Mouse (Mus musculus): Measurements from ENCODE around the gene Slc8a1. TPM values are rescaled to one million over a fixed set of nuclear protein-coding genes. Genes with fewer than 3 reads are reported as not detected.
A peak's percentile ranks its signal among the peaks of the same experiment; 100 is the strongest.

Slc8a1 gene
- polyA plus RNA-seq, 1 experiment from 2014 or later: 9.2 TPM

GRCm38 (mm10) chr17:81378436-81378835 lies 359.7 kb downstream of the Slc8a1 start:
- DNase-seq (ENCODE audit: low spot score) (no peak), ATAC-seq (no peak)
- Histone ChIP-seq H3K4me2 (ENCODE audit: low read length) (no peak overlapping the region), H3K27me3 (replicated peaks; ENCODE audit: control insufficient read depth, insufficient read depth, low read length) (no peaks in the 10 kb centered on the region), H3K4me1 (ENCODE audit: control insufficient read depth, insufficient read depth, low read length) (0 out of 2 replicates have a peak, but pooled peaks cover 9% of the 10 kb centered on the region), H3K9ac (ENCODE audit: low read length) (no peak overlapping the region), H3K36me3 (ENCODE audit: control insufficient read depth, insufficient read depth, low read length) (no peaks in the 10 kb centered on the region), H3K9me3 (replicated peaks; ENCODE audit: control insufficient read depth, low read length) (no peaks in the 10 kb centered on the region), H3K4me3 (ENCODE audit: low read depth, low read length) (no peak overlapping the region), H3K27ac (ENCODE audit: low read depth, low read length) (no peak overlapping the region)
- 89% methylated on average over 7 of the region's 7 CpGs for WGBS

- WGBS: 26% methylated on average over 5 of the region's 5 CpGs
- Histone ChIP-seq H3K9ac (ENCODE audit: low read length) (no peak overlapping the region), H3K36me3 (ENCODE audit: control insufficient read depth, insufficient read depth, low read length) (no peaks in the 10 kb centered on the region), H3K27ac (ENCODE audit: low read depth, low read length) (no peak overlapping the region), H3K4me2 (ENCODE audit: low read length) (no peak overlapping the region), H3K27me3 (replicated peaks; ENCODE audit: control insufficient read depth, insufficient read depth, low read length) (no peaks in the 10 kb centered on the region), H3K4me1 (ENCODE audit: control insufficient read depth, insufficient read depth, low read length) (0 out of 2 replicates have a peak, but pooled peaks cover 9% of the 10 kb centered on the region), H3K9me3 (replicated peaks; ENCODE audit: control insufficient read depth, low read length) (no peaks in the 10 kb centered on the region), H3K4me3 (ENCODE audit: low read depth, low read length) (no peak overlapping the region)
- DNase-seq (ENCODE audit: low spot score) (peak; percentile 37), ATAC-seq (peak; percentile 55)
Measured at GRCm38 (mm10) chr17:81377757-81378299, 360.3 kb downstream of the Slc8a1 start.

- ATAC-seq (peak; percentile 72), DNase-seq (ENCODE audit: low spot score) (peak; percentile 44)
- WGBS: 11% methylated on average over 1 of the region's 1 CpGs
- H3K36me3 ChIP-seq (ENCODE audit: control insufficient read depth, insufficient read depth, low read length): no peaks in the 10 kb centered on the region
- H3K27me3 ChIP-seq (replicated peaks; ENCODE audit: control insufficient read depth, insufficient read depth, low read length): no peaks in the 10 kb centered on the region
- no peak overlapping the region for H3K27ac ChIP-seq (ENCODE audit: low read depth, low read length)
- H3K4me3 ChIP-seq (ENCODE audit: low read depth, low read length): no peak overlapping the region
- 0 out of 2 replicates have a peak, but pooled peaks cover 9% of the 10 kb centered on the region for H3K4me1 ChIP-seq (ENCODE audit: control insufficient read depth, insufficient read depth, low read length)
- no peak overlapping the region for H3K9ac ChIP-seq (ENCODE audit: low read length)
- no peak overlapping the region for H3K4me2 ChIP-seq (ENCODE audit: low read length)
- no peaks in the 10 kb centered on the region for H3K9me3 ChIP-seq (replicated peaks; ENCODE audit: control insufficient read depth, low read length)
Measured at GRCm38 (mm10) chr17:81377195-81377594, 361.0 kb downstream of the Slc8a1 start.

- ATAC-seq (no peak), DNase-seq (ENCODE audit: low spot score) (no peak)
- WGBS: 89% methylated on average over 6 of the region's 6 CpGs
- H3K9me3 ChIP-seq (replicated peaks; ENCODE audit: control insufficient read depth, low read length): no peaks in the 10 kb centered on the region
- no peak overlapping the region for H3K4me2 ChIP-seq (ENCODE audit: low read length)
- H3K9ac ChIP-seq (ENCODE audit: low read length): no peak overlapping the region
- no peaks in the 10 kb centered on the region for H3K27me3 ChIP-seq (replicated peaks; ENCODE audit: control insufficient read depth, insufficient read depth, low read length)
- no peak overlapping the region for H3K27ac ChIP-seq (ENCODE audit: low read depth, low read length)
- H3K4me1 ChIP-seq (ENCODE audit: control insufficient read depth, insufficient read depth, low read length): 0 out of 2 replicates have a peak, but pooled peaks cover 9% of the 10 kb centered on the region
- no peak overlapping the region for H3K4me3 ChIP-seq (ENCODE audit: low read depth, low read length)
- H3K36me3 ChIP-seq (ENCODE audit: control insufficient read depth, insufficient read depth, low read length): no peaks in the 10 kb centered on the region
Measured at GRCm38 (mm10) chr17:81375901-81376300, 362.3 kb downstream of the Slc8a1 start.

GRCm38 (mm10) chr17:81369036-81369435 lies 369.1 kb downstream of the Slc8a1 start:
- H3K27ac ChIP-seq (ENCODE audit: low read depth, low read length): no peak overlapping the region
- H3K4me2 ChIP-seq (ENCODE audit: low read length): no peak overlapping the region
- no peaks in the 10 kb centered on the region for H3K36me3 ChIP-seq (ENCODE audit: control insufficient read depth, insufficient read depth, low read length)
- H3K9ac ChIP-seq (ENCODE audit: low read length): no peak overlapping the region
- no peaks in the 10 kb centered on the region for H3K27me3 ChIP-seq (replicated peaks; ENCODE audit: control insufficient read depth, insufficient read depth, low read length)
- no peak overlapping the region for H3K4me3 ChIP-seq (ENCODE audit: low read depth, low read length)
- no peaks in the 10 kb centered on the region for H3K9me3 ChIP-seq (replicated peaks; ENCODE audit: control insufficient read depth, low read length)
- no peaks in the 10 kb centered on the region for H3K4me1 ChIP-seq (ENCODE audit: control insufficient read depth, insufficient read depth, low read length)
- ATAC-seq (peak; percentile 63; the same call in 1 of the 2 replicates), DNase-seq (ENCODE audit: low spot score) (peak; percentile 68)
- 56% methylated on average over 2 of the region's 2 CpGs for WGBS

- H3K9me3 ChIP-seq (replicated peaks; ENCODE audit: control insufficient read depth, low read length): no peaks in the 10 kb centered on the region
- 87% methylated on average over 2 of the region's 2 CpGs for WGBS
- DNase-seq (ENCODE audit: low spot score) (no peak), ATAC-seq (no peak)
- H3K9ac ChIP-seq (ENCODE audit: low read length): no peak overlapping the region
- H3K4me1 ChIP-seq (ENCODE audit: control insufficient read depth, insufficient read depth, low read length): no peaks in the 10 kb centered on the region
- H3K27me3 ChIP-seq (replicated peaks; ENCODE audit: control insufficient read depth, insufficient read depth, low read length): no peaks in the 10 kb centered on the region
- H3K27ac ChIP-seq (ENCODE audit: low read depth, low read length): no peak overlapping the region
- H3K4me2 ChIP-seq (ENCODE audit: low read length): no peak overlapping the region
- no peaks in the 10 kb centered on the region for H3K36me3 ChIP-seq (ENCODE audit: control insufficient read depth, insufficient read depth, low read length)
- H3K4me3 ChIP-seq (ENCODE audit: low read depth, low read length): no peak overlapping the region
Measured at GRCm38 (mm10) chr17:81368503-81368902, 369.7 kb downstream of the Slc8a1 start.

GRCm38 (mm10) chr17:81363368-81363767 lies 374.8 kb downstream of the Slc8a1 start:
- no peak overlapping the region for H3K9ac ChIP-seq (ENCODE audit: low read length)
- H3K27me3 ChIP-seq (replicated peaks; ENCODE audit: control insufficient read depth, insufficient read depth, low read length): no peaks in the 10 kb centered on the region
- H3K4me3 ChIP-seq (ENCODE audit: low read depth, low read length): no peak overlapping the region
- no peaks in the 10 kb centered on the region for H3K36me3 ChIP-seq (ENCODE audit: control insufficient read depth, insufficient read depth, low read length)
- H3K27ac ChIP-seq (ENCODE audit: low read depth, low read length): no peak overlapping the region
- no peak overlapping the region for H3K4me2 ChIP-seq (ENCODE audit: low read length)
- WGBS: 64% methylated on average over 2 of the region's 2 CpGs
- DNase-seq (ENCODE audit: low spot score) (peak; percentile 72), ATAC-seq (peak; percentile 73)
- H3K4me1 ChIP-seq (ENCODE audit: control insufficient read depth, insufficient read depth, low read length): no peaks in the 10 kb centered on the region
- no peaks in the 10 kb centered on the region for H3K9me3 ChIP-seq (replicated peaks; ENCODE audit: control insufficient read depth, low read length)

- ATAC-seq: no peak
Measured at GRCm38 (mm10) chr17:81360571-81360970, 377.6 kb downstream of the Slc8a1 start.

GRCm38 (mm10) chr17:81360032-81360431 lies 378.1 kb downstream of the Slc8a1 start:
- Histone ChIP-seq H3K9me3 (replicated peaks; ENCODE audit: control insufficient read depth, low read length) (no peaks in the 10 kb centered on the region; the same call in 1 of the 2 replicates), H3K27ac (ENCODE audit: low read depth, low read length) (no peak overlapping the region), H3K4me2 (ENCODE audit: low read length) (no peak overlapping the region), H3K27me3 (replicated peaks; ENCODE audit: control insufficient read depth, insufficient read depth, low read length) (no peaks in the 10 kb centered on the region), H3K4me1 (ENCODE audit: control insufficient read depth, insufficient read depth, low read length) (no peaks in the 10 kb centered on the region), H3K36me3 (ENCODE audit: control insufficient read depth, insufficient read depth, low read length) (no peaks in the 10 kb centered on the region), H3K4me3 (ENCODE audit: low read depth, low read length) (no peak overlapping the region), H3K9ac (ENCODE audit: low read length) (no peak overlapping the region)
- 89% methylated on average over 4 of the region's 4 CpGs for WGBS
- no peak for ATAC-seq
- no peak for DNase-seq (ENCODE audit: low spot score)

More at GRCm38 (mm10) chr17:81360571-81360970, 377.6 kb downstream of the Slc8a1 start:
- H3K27ac ChIP-seq (ENCODE audit: low read depth, low read length): no peak overlapping the region
- H3K9me3 ChIP-seq (replicated peaks; ENCODE audit: control insufficient read depth, low read length): no peaks in the 10 kb centered on the region
- H3K4me1 ChIP-seq (ENCODE audit: control insufficient read depth, insufficient read depth, low read length): no peaks in the 10 kb centered on the region
- no peaks in the 10 kb centered on the region for H3K36me3 ChIP-seq (ENCODE audit: control insufficient read depth, insufficient read depth, low read length)
- H3K27me3 ChIP-seq (replicated peaks; ENCODE audit: control insufficient read depth, insufficient read depth, low read length): no peaks in the 10 kb centered on the region
- WGBS: 60% methylated on average over 2 of the region's 2 CpGs
- H3K4me2 ChIP-seq (ENCODE audit: low read length): no peak overlapping the region
- H3K9ac ChIP-seq (ENCODE audit: low read length): no peak overlapping the region
- H3K4me3 ChIP-seq (ENCODE audit: low read depth, low read length): no peak overlapping the region
- peak; percentile 29 for DNase-seq (ENCODE audit: low spot score)

Measured in forebrain, embryonic 14.5 days (tissue).